Comparison of ENCODE assay signal across 16 mouse cellular contexts in genomic region chr19:5484496-5484895, GRCm38 (mm10). TPM values are rescaled to one million over a fixed set of nuclear protein-coding genes. Genes with fewer than 3 reads are reported as not detected.
"Had no signal": no experiment of that assay in that cellular context is flagged by ENCODE, and none has a peak within 500 bp of the region (broad histone marks: within the 10 kb centered on the region; RNA-seq: fewer than 3 reads in every experiment).

No protein-coding gene starts in this region.

- H3K9me3 ChIP-seq: kidney, embryonic 15.5 days; limb, embryonic 13.5 days; midbrain, embryonic 10.5 days; neural tube, embryonic 12.5 days had no signal

- H3K27me3 ChIP-seq: kidney, embryonic 15.5 days; limb, embryonic 13.5 days; neural tube, embryonic 12.5 days had no signal

- H3K4me3 ChIP-seq: kidney, embryonic 15.5 days; limb, embryonic 13.5 days; midbrain, embryonic 10.5 days; myocyte; neural tube, embryonic 12.5 days had no signal

- H3K9ac ChIP-seq: kidney, embryonic 15.5 days; limb, embryonic 13.5 days; liver, embryonic 14.5 days; neural tube, embryonic 12.5 days had no signal

- H3K4me2 ChIP-seq: kidney, embryonic 15.5 days; limb, embryonic 13.5 days; neural tube, embryonic 12.5 days had no signal

- DNase-seq: kidney, adult 2 months; kidney, postnatal 14 days; left cerebral cortex, postnatal 4 days; lung, postnatal 4 days; midbrain, embryonic 14.5 days; retina, postnatal 1 day; right cerebral cortex, postnatal 4 days; spleen, adult 18-20 months; thymus, adult 18-20 months had no signal

- H3K27ac ChIP-seq: kidney, embryonic 15.5 days; limb, embryonic 13.5 days; liver, embryonic 14.5 days; midbrain, embryonic 10.5 days; neural tube, embryonic 12.5 days had no signal

- ATAC-seq: intestine, embryonic 16.5 days had no signal

RNA-seq across cellular contexts. Expression of gene 1700020D05Rik, which starts 19.1 kb away (rescaled TPM):
- polyA plus RNA-seq: intestine, embryonic 16.5 days; limb, embryonic 13.5 days; midbrain, embryonic 10.5 days had no signal
